Mouse (Mus musculus): ENCODE results near the gene Tctn1.

DNA sequence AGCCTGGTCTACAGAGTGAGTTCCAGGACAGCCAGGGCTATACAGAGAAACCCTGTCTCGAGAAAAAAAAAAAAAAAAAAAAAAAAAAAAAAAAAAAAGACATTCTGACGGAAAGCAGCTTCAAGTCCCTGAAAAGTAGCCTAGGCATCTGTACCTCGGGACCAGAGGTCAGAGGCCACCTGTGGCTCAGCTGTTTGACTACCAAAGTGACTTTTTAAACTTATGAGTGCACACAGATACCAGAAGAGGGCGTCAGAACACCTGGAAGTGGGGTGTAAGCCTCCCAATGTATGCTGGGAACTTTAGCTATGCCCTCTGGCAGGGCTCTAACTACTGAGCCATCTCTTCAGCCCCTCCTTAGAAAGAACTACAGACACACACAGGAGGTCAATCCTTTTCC lies 71.9 kb downstream of the Tctn1 start:
- TF ChIP-seq CTCF (IDR thresholded peaks at IDR 0.05; ENCODE audit: borderline replicate concordance, control insufficient read depth, extremely low read depth, insufficient read depth, low read length, poor library complexity): no peak
- no peak for TF ChIP-seq POLR2A (IDR thresholded peaks at IDR 0.05; ENCODE audit: control insufficient read depth, extremely low read depth, insufficient read depth, low read length, poor library complexity)

All from thymus, adult 2 months (tissue).